Mouse (Mus musculus): Measurements from ENCODE around the gene Mmp23. TPM values are rescaled to one million over a fixed set of nuclear protein-coding genes. Genes with fewer than 3 reads are reported as not detected.
"Not testable (repeated sequence)": the region's sequence is repeated elsewhere in the genome, so short reads cannot be mapped to it uniquely, and the experiment has no call there.

Mmp23 gene
- 1 to 10 TPM; 7.0 to 7.2 TPM for total RNA-seq (2021)
- long read RNA-seq, experiment 1, partial matches to known transcripts = 0 of 5 reads
- long read RNA-seq, experiment 1, other reads (novel, unspliced or antisense) = 1 of 5 reads
- long read RNA-seq, experiment 2, partial matches to known transcripts = 0 of 2 reads
- long read RNA-seq, experiment 2, other reads (novel, unspliced or antisense) = 0 of 2 reads

DNA sequence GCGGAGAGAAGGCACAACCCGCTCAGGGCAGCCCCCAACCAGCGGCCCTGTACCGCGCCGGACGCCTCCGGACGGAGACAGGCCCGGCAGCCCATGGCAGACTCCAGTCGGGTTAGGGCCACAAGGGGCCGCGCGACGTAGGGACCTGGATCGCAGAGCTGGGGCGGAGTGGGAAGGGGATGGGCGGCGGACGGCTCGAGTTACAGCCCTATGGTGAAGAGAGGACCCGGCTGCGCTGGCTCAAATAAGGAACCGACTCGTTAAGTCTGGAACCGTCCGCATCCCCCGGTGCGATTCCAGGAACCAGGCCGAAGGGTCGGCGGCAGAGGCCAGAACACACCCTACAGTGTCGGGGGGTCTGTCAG is at the start of gene Mmp23:
Gene Mmp23, minus strand, starts transcription at position 299 of the 365 bp plus-strand sequence.
- DNase-seq = peak; percentile 63 to 68

DNA sequence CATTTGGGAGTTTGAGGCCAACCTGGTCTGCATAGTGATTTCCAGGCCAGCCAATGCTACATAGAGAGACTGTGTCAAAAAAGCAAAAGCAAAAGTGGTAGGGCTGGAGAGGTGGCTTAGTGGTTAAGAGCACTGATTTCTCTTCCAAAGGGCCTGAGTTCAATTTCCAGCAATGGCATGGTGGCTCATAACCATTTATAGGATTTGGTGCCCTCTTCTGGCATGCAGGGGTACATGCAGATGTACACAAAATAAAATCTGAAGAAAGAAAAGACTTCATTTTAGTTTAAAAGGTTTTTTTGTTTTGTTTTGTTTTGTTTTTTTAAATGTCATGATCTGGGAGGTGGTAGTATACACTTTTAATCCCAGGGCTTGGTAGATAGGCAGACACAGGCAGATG is 47.2 kb upstream of the Mmp23 start:
- no peak for DNase-seq

DNA sequence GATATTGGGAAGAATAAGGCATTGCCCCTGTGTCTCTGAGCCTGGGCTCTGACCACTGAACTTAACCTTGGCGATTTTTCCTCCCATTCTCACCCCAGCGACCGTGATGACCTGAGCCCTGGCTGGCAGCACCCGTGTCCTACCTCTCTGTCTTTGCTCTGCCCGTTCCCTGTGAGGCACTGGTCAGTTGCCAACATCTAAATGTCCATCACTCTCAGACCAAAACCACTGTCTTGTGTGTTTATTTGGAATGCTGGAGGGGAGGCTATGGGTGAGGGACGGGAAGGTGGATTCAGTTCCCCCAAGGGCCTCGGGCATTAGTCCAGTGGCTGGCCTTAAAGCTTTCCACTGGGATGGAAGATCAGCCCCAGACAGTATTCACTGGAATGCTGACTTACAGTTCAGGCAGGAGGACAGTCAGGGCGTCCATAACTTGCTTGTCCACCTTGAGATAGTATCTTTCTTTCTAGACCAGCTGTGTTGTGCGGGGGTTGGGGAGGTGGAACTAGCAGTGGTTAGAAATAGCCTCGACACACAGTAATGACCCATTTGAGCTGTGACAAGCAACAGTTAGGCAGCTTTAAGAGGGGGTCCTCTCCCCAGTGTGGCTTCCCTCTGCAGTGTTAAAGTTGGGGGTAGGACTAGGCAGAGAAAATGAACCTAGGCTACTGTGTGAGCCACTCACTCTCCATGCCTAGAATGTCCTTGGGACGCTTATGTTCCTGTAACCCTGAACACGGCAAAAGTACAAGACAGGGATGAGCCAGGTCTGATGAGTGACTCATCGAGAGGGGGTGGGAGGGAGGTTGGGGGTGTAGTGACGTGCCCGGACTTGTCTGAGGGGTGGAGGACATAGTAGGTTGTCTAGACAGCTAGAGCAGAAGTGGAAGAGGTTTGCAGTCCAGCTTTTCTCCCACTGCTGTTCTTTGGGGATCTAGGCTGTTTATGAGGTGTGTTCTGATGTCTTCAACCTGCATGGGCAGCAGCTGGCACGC is 43.4 kb upstream of the Mmp23 start:
- DNase-seq = no peak

DNA sequence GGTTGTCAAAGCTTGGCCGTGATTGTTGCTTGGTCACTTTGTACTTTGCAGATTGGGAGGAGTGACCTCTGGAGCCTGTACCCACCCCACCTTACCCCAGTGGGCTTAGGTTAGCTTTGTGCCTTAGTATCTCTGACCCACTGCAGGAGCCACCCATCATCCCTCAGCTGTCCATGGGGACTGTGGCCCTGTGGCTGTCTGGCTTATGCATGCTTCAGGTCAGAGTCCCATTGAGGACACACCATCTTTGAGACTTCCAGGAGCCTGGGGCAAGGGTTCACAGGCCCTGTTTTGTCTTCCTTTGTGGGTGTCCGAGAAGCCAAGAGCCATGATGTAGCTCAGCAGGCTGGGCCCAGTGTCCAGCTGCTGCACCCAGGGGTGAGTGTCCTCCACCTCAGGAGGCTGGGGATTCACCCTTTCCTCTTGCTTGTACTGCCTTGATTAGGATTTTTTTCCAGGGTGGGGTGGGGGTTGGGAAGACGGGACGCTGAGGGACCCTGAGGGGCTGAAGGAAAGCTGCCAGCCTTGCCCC is 42.4 kb upstream of the Mmp23 start:
- DNase-seq = no peak

- peak; percentile 60 to 63 for DNase-seq
Observed at GRCm38 (mm10) chr4:155694482-155695401, 41.6 kb upstream of the Mmp23 start.

DNA sequence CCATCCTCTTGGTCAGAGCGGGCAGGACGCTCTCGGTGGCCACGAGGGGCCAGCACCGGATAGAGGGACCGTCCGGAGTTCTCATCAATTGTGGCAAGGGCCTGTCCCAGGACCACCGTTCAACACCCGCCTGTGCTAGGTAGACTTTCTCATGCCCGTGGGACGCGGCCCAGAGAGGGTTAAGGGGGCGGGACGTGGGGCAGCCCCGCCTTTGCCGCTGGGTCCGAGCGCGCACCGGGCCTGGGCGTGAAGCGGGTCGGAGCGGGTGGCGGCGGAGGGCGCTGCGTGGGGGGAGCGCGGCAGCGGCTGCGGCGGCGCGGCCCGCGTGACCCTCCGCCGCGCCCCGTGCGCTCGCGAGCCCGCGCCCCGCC is 40.9 kb upstream of the Mmp23 start, which contains the start of gene Fndc10:
Gene Fndc10, plus strand, starts transcription at position 232 of the 371 bp plus-strand sequence.
- DNase-seq = peak; percentile 70 to 79

GRCm38 (mm10) chr4:155692421-155692820 is 39.2 kb upstream of the Mmp23 start:
- DNase-seq = no peak

GRCm38 (mm10) chr4:155690571-155691375 is 37.6 kb upstream of the Mmp23 start:
- DNase-seq = no peak

DNA sequence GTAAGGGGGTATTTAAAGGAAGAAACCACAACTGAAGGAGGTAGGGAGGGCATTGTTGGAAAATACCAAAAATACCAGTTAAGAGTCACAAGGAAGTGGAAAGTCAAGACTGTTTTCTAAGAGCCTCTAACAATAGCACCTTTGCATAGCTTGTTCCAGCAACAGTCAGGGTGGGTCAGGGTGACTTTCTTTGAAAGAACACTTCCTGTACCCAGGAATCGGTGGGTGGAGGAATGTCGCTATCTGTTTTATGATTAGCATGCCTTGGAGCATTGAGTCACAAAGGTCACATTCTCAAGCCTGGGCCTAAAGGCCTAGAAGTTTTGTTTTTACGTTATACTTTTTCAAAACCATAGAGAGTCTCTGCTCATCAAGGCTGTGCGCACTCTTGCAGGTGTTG is 34.6 kb upstream of the Mmp23 start:
- not testable (repeated sequence) for DNase-seq

GRCm38 (mm10) chr4:155683670-155684277 is 30.6 kb upstream of the Mmp23 start:
- DNase-seq = not testable (repeated sequence)

DNA sequence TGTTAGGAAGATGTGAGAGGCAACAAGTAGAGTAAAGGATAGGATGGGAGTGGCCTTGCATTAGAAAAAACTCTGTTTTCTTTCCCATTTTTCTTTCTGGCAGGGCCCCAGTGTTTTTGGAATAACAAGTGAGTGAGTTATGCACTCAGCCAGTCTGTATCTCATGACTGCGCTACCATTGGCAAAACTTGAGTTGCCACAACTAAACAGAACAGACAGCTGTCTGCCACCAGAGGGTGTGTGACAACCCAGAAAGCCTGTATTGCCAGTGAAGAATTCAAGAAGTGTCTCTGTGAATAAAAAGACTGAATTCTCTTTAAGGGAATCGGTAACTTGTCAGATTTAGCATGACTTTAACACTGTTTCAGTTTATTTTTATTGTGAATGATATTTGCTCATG is 22.8 kb upstream of the Mmp23 start:
- DNase-seq = peak in 1 of 2 experiments; percentile 36

- no peak for DNase-seq
Observed at GRCm38 (mm10) chr4:155672082-155672481, 18.9 kb upstream of the Mmp23 start.

GRCm38 (mm10) chr4:155670236-155670635 is 17.1 kb upstream of the Mmp23 start:
- DNase-seq = not testable (repeated sequence)

DNA sequence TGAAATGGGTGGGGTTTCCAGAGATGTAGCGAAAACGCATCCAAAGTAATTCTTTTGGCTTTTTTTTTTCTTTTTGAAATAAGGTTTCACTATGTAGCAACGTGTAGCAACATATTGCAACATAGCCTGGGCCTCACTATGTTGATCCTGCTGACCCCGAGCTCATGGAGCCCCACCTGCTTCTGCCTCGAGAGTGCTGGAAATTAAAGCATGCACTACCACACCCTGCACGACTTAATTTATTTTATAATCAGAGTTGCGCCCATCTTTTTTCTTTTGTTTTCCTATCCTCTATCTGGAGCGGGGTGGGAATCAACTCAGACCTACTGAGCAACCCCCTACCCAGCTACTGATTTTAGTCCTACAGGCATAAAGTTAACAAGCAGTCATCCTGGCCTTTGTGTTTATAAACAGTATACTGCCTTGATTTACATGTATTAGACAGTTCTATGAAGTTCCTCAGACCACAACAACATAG is 16.5 kb upstream of the Mmp23 start:
- no peak for DNase-seq

DNA sequence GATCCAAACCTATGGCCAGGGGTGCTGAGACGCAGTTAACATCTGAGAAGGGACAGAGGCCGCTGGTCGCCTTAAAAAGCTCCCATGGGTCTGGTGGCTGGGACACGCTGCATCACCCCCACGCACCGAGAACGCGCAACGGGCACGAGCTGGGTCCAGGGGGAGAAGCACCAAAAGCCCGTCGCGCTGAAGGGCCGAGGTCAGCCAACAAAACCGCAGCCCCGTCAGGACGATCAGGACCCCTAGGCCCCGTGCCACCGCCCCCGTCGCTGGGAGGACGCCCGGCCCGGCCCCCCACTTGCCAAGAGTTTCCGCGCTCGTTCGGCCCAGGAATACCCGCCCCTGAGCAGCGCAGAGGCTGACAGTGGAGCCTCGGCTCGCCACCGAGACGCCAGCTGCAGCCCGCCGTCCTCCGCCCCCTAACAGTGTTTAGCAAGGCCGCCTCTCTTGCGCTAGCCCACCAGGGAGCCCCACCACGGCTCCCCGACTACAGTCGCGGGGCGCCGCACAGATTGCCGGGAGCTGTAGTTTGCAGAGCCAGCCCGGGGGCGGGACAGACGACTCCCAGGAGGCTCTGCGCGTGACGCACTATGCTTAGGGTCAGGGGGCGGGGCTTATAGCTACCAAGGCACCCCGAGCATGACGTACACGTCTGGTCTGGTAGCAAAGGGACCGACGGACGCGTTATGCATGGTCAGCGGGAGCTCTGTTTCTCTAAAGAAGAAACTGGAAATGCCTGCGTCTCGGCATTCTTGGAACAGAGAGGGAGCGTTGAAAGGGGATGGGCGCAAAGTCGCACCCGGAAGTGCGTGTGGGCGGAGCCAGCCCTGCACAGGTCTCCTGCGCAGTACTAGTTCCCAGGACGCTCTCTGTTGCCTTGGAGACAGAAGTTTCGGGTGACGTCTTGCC is 15.8 kb upstream of the Mmp23 start, which contains the start of gene Mib2:
Gene Mib2, minus strand, starts transcription at position 510 of the 909 bp plus-strand sequence.
- DNase-seq = peak; percentile 97 to 98

GRCm38 (mm10) chr4:155666903-155667302 is 13.7 kb upstream of the Mmp23 start:
- DNase-seq = no peak

DNA sequence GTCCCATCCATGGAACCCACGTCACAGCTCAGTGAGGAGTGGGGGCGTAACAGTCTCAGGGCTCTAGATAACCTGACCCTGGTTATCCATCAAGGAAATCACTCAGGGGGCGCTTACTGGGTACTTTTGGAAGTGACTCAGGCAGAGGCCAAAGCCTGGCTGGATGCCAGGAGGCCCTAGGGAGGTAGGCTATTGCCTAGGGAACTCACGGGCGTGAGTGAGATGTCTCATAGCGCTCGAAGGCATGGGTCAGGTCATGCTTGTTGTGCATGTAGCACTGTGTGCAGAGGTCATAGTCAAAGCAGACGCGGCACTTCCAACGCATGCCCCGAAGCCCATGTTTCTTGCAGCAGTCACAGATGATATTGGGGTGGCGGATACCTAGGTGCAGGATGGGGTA is 7.5 kb upstream of the Mmp23 start:
- no peak for DNase-seq

DNA sequence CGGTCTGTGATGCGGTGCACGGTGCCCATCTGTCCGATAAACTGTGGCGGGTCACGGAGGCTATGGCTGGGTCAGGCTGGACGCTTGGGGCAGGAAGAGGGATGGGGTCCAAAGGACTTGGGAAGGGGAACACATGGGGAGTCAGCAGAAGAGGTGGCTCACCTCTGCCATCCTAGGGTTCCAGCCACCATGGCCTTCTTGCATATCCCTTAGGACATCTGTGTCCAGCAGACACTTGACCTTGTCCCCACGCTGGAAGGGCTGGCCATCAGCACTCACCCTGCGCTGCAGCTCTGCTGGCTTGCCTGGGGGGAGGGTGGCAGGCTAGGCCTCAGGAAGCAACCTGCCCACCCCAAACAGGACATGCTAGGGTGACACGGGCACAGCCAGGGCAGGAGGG is 5.8 kb upstream of the Mmp23 start:
- DNase-seq = no peak

GRCm38 (mm10) chr4:155656214-155656751 is 3.1 kb upstream of the Mmp23 start:
- no peak for DNase-seq

Data from heart, adult 18-20 months (tissue).